8 mouse cellular contexts compared by ENCODE assay signal in the genomic region with DNA sequence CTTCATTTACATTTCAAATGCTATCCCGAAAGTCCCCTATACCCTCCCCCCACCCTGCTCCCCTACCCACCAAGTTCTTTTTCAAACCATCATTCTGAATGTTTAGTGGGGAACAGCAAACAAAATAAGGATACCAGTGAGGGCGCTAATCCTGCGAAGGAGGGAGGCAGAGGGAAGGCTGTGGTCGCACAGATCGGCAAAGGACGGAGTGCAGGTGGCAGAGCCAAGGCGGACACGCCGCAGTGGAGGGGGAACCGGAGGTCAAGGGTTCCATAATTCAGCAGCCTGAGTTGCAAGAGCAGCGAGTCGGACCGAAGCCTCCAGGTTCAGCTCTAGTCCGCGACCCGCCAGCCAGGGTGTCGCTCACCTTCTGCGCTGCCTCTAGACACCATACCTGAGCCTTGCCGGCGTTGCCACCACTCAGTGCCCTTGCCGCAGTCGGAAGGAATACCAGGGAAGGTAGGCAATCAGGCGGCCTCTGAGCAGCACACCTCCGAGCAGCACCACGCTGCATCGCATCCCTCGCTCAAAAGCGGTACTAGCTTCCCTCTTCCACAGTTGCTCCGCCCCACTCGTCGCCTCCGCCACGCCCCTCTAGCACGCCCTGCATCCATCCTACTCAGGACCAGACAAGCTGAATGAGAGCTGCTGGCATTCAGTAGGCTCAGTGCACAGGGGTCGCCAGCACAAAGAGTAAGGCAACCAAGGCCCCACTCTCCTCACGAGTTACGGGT.
DNase-seq lines count a peak whose midpoint lies in the region; ATAC-seq and TF ChIP-seq lines count a peak whose summit lies in the region.

No protein-coding gene starts in this region.

- H3K36me3 ChIP-seq in forebrain, embryonic 12.5 days (replicated peaks), result no peaks in the 10 kb centered on the region
- H3K36me3 ChIP-seq in stomach, postnatal 0 days (ENCODE audit: control insufficient read depth, insufficient read depth, low read length), result no peaks in the 10 kb centered on the region

- WGBS in forebrain, embryonic 12.5 days, result 1% methylated on average over 37 of the region's 37 CpGs
- WGBS in stomach, postnatal 0 days, result 6% methylated on average over 37 of the region's 37 CpGs

- H3K9me3 ChIP-seq in forebrain, embryonic 12.5 days, result no peaks in the 10 kb centered on the region
- no peaks in the 10 kb centered on the region for H3K9me3 ChIP-seq in stomach, postnatal 0 days (ENCODE audit: control insufficient read depth, low read length)

- H3K27ac ChIP-seq in forebrain, embryonic 12.5 days, result no peak overlapping the region
- no peak overlapping the region for H3K27ac ChIP-seq in stomach, postnatal 0 days (replicated peaks)

- TF ChIP-seq EP300 in stomach, postnatal 0 days (optimal IDR thresholded peaks at IDR 0.05), result no peak

- no peak for TF ChIP-seq CTCF in stomach, postnatal 0 days (IDR thresholded peaks at IDR 0.05; ENCODE audit: low read depth)

- DNase-seq in cerebellum, adult 18-20 months, result peak; percentile 5 to 17
- DNase-seq in cerebellum, adult 11 months, result no peak
- DNase-seq in WW6 (ENCODE audit: low read depth, low spot score), result peak; percentile 38
- DNase-seq in layer of hippocampus, adult 8-10 months (ENCODE audit: low spot score in 2 of 2), result peak; percentile 6 to 19
- DNase-seq in mesoderm, embryonic 11.5 days (ENCODE audit: low read depth, low spot score), result peak; percentile 59
- peak; percentile 30 for DNase-seq in stomach, postnatal 0 days (ENCODE audit: low spot score)
- no peak for DNase-seq in natural killer cell, adult 2 months (ENCODE audit: low spot score in 2 of 2)

- H3K9ac ChIP-seq in forebrain, embryonic 12.5 days, result peak overlapping the region; percentile 49
- 0 out of 2 replicates have a peak overlapping the region, but pooled peaks have one; percentile 8 for H3K9ac ChIP-seq in stomach, postnatal 0 days (ENCODE audit: low read length)

- H3K4me3 ChIP-seq in forebrain, embryonic 12.5 days (replicated peaks), result peak overlapping the region; percentile 56
- H3K4me3 ChIP-seq in stomach, postnatal 0 days (ENCODE audit: low read depth, low read length), result 0 out of 2 replicates have a peak overlapping the region, but pooled peaks have one; percentile 8

- H3K4me2 ChIP-seq in forebrain, embryonic 12.5 days, result peak overlapping the region; percentile 90
- peak overlapping the region; percentile 44 for H3K4me2 ChIP-seq in stomach, postnatal 0 days (replicated peaks; ENCODE audit: low read depth)

- no peaks in the 10 kb centered on the region for H3K27me3 ChIP-seq in forebrain, embryonic 12.5 days
- H3K27me3 ChIP-seq in stomach, postnatal 0 days (ENCODE audit: control insufficient read depth, insufficient read depth, low read length), result no peaks in the 10 kb centered on the region

- peaks cover 3% of the 10 kb centered on the region; the same call in 1 of the 2 replicates for H3K4me1 ChIP-seq in forebrain, embryonic 12.5 days
- H3K4me1 ChIP-seq in stomach, postnatal 0 days (replicated peaks; ENCODE audit: control insufficient read depth, insufficient read depth), result no peaks in the 10 kb centered on the region

- ATAC-seq in forebrain, embryonic 12.5 days (ENCODE audit: low FRiP score), result peak; percentile 98
- ATAC-seq in stomach, postnatal 0 days (ENCODE audit: low FRiP score, low TSS enrichment), result no peak

Comparison
In these comparisons a context has a peak if more than half of its experiments do, and no peak if none do; other contexts are left out.
1. DNase-seq: peak in cerebellum, adult 18-20 months (2 of 2), WW6 (single experiment), layer of hippocampus, adult 8-10 months (2 of 2), mesoderm, embryonic 11.5 days (single experiment) and stomach, postnatal 0 days (single experiment); none in cerebellum, adult 11 months (single experiment) and natural killer cell, adult 2 months (0 of 2).